Mouse (Mus musculus): ENCODE measurements around the gene Gm10799.
"Not testable (repeated sequence)": the region's sequence is repeated elsewhere in the genome, so short reads cannot be mapped to it uniquely, and the experiment has no call there.

GRCm38 (mm10) chr2:104113563-104113962, 45.2 kb upstream of the Gm10799 start:
- not testable (repeated sequence) for TF ChIP-seq CTCF (IDR thresholded peaks at IDR 0.05; ENCODE audit: insufficient read depth, low read length); POLR2A (IDR thresholded peaks at IDR 0.05; ENCODE audit: borderline replicate concordance, extremely low read depth, low read depth, low read length)
